Mouse (Mus musculus) CH12.LX (cell line): ENCODE data around the gene Cyp3a13. TPM values are rescaled to one million over a fixed set of nuclear protein-coding genes. Genes with fewer than 3 reads are reported as not detected.
"Not testable (repeated sequence)": the region's sequence is repeated elsewhere in the genome, so short reads cannot be mapped to it uniquely, and the experiment has no call there.

ENCODE experiments used
- DNase-seq: peaks from one replicate; pipeline ENCODE4 v3.0.0-alpha.2; 2013; ENCODE audit errors: extremely low read depth
- H3K27ac ChIP-seq: 2 replicates; pipeline ENCODE4 v1.5.1; 2012; ENCODE audit warnings: low read depth, mild to moderate bottlenecking, control low read depth, moderate library complexity; ENCODE audit not compliant: insufficient read depth
- H3K27me3 ChIP-seq: replicated peaks from 2 replicates; pipeline ENCODE3; 2012; ENCODE audit warnings: inconsistent platforms
- H3K36me3 ChIP-seq, 2 experiments: replicated peaks in 1 of 2; 2 replicates each; pipeline versions ENCODE3 to v1.6.1; 2012; ENCODE audit warnings: inconsistent platforms in 1 of 2, low read length in 1 of 2, mild to moderate bottlenecking in 1 of 2, mixed read lengths in 1 of 2, moderate library complexity in 1 of 2; ENCODE audit not compliant: control insufficient read depth in 1 of 2, insufficient read depth in 1 of 2
- H3K4me1 ChIP-seq, 2 experiments: 2 replicates each; pipeline ENCODE4 v1.6.1; 2012; ENCODE audit warnings: inconsistent platforms in 1 of 2, moderate library complexity in 1 of 2; ENCODE audit not compliant: insufficient read depth in 2 of 2, control insufficient read depth in 1 of 2
- H3K4me2 ChIP-seq: 2 replicates; pipeline ENCODE4 v1.6.1; 2012; ENCODE audit warnings: low read depth, mild to moderate bottlenecking, control low read depth; ENCODE audit not compliant: poor library complexity, insufficient read depth, severe bottlenecking
- H3K4me3 ChIP-seq, 3 experiments: fragments of 150-350 bp in 1 of 3; sonication (generic) in 1 of 3; replicated peaks in 1 of 3; 2 replicates each; pipeline versions ENCODE3 to v1.5.1; 2011 to 2012; ENCODE audit warnings: low read depth in 2 of 3, low read length in 2 of 3, mild to moderate bottlenecking in 2 of 3, moderate library complexity in 2 of 3, control low read depth in 1 of 3, improper control_type of control experiment in 1 of 3, inconsistent platforms in 1 of 3, mixed read lengths in 1 of 3; ENCODE audit not compliant: poor library complexity in 1 of 3
- H3K79me2 ChIP-seq: replicated peaks from 2 replicates; pipeline ENCODE4 v1.6.1; 2012; ENCODE audit warnings: mild to moderate bottlenecking, moderate library complexity; ENCODE audit not compliant: control insufficient read depth, poor library complexity, insufficient read depth, severe bottlenecking; ENCODE audit errors: extremely low read depth
- H3K9ac ChIP-seq: 2 replicates; pipeline ENCODE4 v1.6.1; 2012; ENCODE audit warnings: low read depth, mild to moderate bottlenecking, control low read depth, moderate library complexity; ENCODE audit not compliant: insufficient read depth
- H3K9me3 ChIP-seq: replicated peaks from 2 replicates; pipeline ENCODE3; 2012; ENCODE audit warnings: low read length, inconsistent platforms, mixed read lengths
- dilution Hi-C: fragments of 300-500 bp; cut with MboI; formaldehyde crosslinking; loops from 2 replicates; pipeline ENCODE4 v1.14.3; 2020; ENCODE audit warnings: low sequenced_read_pairs; ENCODE audit not compliant: extremely low pct_unique_long_range_greater_than_20kb, extremely low pct_ligation_motif_present
- in situ Hi-C: fragments of 300-500 bp; cut with MboI; formaldehyde crosslinking; loops from 3 replicates; pipeline ENCODE4 v1.14.3; 2019; ENCODE audit warnings: low sequenced_read_pairs, low pct_ligation_motif_present, low pct_unique_long_range_greater_than_20kb, mixed read lengths
- polyA plus RNA-seq: library from polyadenylated mRNA; unstranded; fragments of >175 nt; gene quantifications from 2 replicates; pipeline ENCODE4 v1.2.1, GENCODE M21; 2012; ENCODE audit warnings: low read depth; ENCODE audit not compliant: insufficient read length
- total RNA-seq, 2 experiments: library from RNA; depleted of rRNA; stranded (reverse); fragments of 300-350 nt in 1 of 2; fragments of >200 nt in 1 of 2; gene quantifications; 2 replicates each; pipeline ENCODE4 v1.2.3; 2012 to 2014

The Cyp3a13 gene
- total and polyA plus RNA-seq, 3 experiments = 0.16 TPM; not detected in 2

- H3K27me3 ChIP-seq, H3K79me2 ChIP-seq, H3K4me1 ChIP-seq, H3K9ac ChIP-seq, H3K4me2 ChIP-seq, H3K36me3 ChIP-seq, DNase-seq, dilution Hi-C loops, H3K4me3 ChIP-seq, in situ Hi-C loops, H3K27ac ChIP-seq, H3K9me3 ChIP-seq: not testable (repeated sequence)
Measured at GRCm38 (mm10) chr5:137864008-137864407, 57.4 kb downstream of the Cyp3a13 start.

- H3K4me1 ChIP-seq, H3K27me3 ChIP-seq, H3K9ac ChIP-seq, in situ Hi-C loops, dilution Hi-C loops, H3K27ac ChIP-seq, H3K4me2 ChIP-seq, H3K4me3 ChIP-seq, H3K36me3 ChIP-seq, DNase-seq, H3K9me3 ChIP-seq, H3K79me2 ChIP-seq: not testable (repeated sequence)
Measured at GRCm38 (mm10) chr5:137857960-137858710, 63.3 kb downstream of the Cyp3a13 start, which contains the start of gene Pilrb1. TSS of gene Pilrb1 (minus strand) at chr5:137858106.

GRCm38 (mm10) chr5:137856870-137857269, 64.5 kb downstream of the Cyp3a13 start:
- H3K9ac ChIP-seq, H3K4me2 ChIP-seq, DNase-seq, H3K9me3 ChIP-seq, dilution Hi-C loops, H3K27ac ChIP-seq, H3K79me2 ChIP-seq, H3K36me3 ChIP-seq, H3K4me1 ChIP-seq, in situ Hi-C loops, H3K4me3 ChIP-seq, H3K27me3 ChIP-seq: not testable (repeated sequence)

GRCm38 (mm10) chr5:137854907-137855306, 66.5 kb downstream of the Cyp3a13 start:
- dilution Hi-C loops, H3K79me2 ChIP-seq, H3K9me3 ChIP-seq, H3K4me1 ChIP-seq, H3K27ac ChIP-seq, H3K4me3 ChIP-seq, H3K9ac ChIP-seq, in situ Hi-C loops, H3K36me3 ChIP-seq, H3K27me3 ChIP-seq, DNase-seq, H3K4me2 ChIP-seq: not testable (repeated sequence)

GRCm38 (mm10) chr5:137850313-137850712, 71.1 kb downstream of the Cyp3a13 start:
- H3K36me3 ChIP-seq, H3K27me3 ChIP-seq, H3K4me1 ChIP-seq, DNase-seq, H3K27ac ChIP-seq, H3K9me3 ChIP-seq, dilution Hi-C loops, H3K9ac ChIP-seq, H3K4me2 ChIP-seq, H3K79me2 ChIP-seq, H3K4me3 ChIP-seq, in situ Hi-C loops: not testable (repeated sequence)
